Mouse (Mus musculus) embryonic facial prominence, embryonic 12.5 days (tissue): ENCODE measurements around the gene Rragd. TPM values are rescaled to one million over a fixed set of nuclear protein-coding genes. Genes with fewer than 3 reads are reported as not detected.

Experiments used
- polyA plus RNA-seq: library from polyadenylated mRNA; unstranded; fragments of >200 nt; fragmentation: Nextera tagmentation; extraction: Ambion mirVana; gene quantifications from 2 replicates; pipeline ENCODE4 v1.2.1, GENCODE M21; 2016

Gene Rragd
- polyA plus RNA-seq, 1 experiment from 2014 or later: 19.6 TPM

Other genes with a start within 250 kb of the Rragd start
- 143 and 155 TPM in 2 replicates for gene Lyrm2, start 182.8 kb upstream of the Rragd start, polyA plus RNA-seq
- 12.6 and 12.7 TPM in 2 replicates for gene Ankrd6, start 32.2 kb upstream of the Rragd start, polyA plus RNA-seq
- 36.2 and 39.7 TPM in 2 replicates for gene Ube2j1, start 48.4 kb downstream of the Rragd start, polyA plus RNA-seq
- gene Gabrr2, start 80.0 kb downstream of the Rragd start, polyA plus RNA-seq: 0.29 and 0.38 TPM in 2 replicates
- gene Gabrr1, start 149.5 kb downstream of the Rragd start, polyA plus RNA-seq: 0.06 TPM in 1 of 2 replicates, not detected in the other
- 2.1 TPM in 2 replicates for gene Pm20d2, start 206.7 kb downstream of the Rragd start, polyA plus RNA-seq
- 14.9 and 15.5 TPM in 2 replicates for gene Srsf12, start 226.0 kb downstream of the Rragd start, polyA plus RNA-seq